Mouse (Mus musculus) liver, embryonic 16.5 days (tissue): Measurements from ENCODE around the gene Ccl27a. TPM values are rescaled to one million over a fixed set of nuclear protein-coding genes. Genes with fewer than 3 reads are reported as not detected.

Experiments
- polyA plus RNA-seq: library from polyadenylated mRNA; unstranded; fragments of >200 nt; fragmentation: Nextera tagmentation; extraction: Ambion mirVana; gene quantifications from 2 replicates; pipeline ENCODE4 v1.2.1, GENCODE M21; 2015

Gene Ccl27a
- polyA plus RNA-seq, 1 experiment from 2014 or later, result 9.4 TPM

Other genes starting within 250 kb of the Ccl27a start
- 0.67 and 0.98 TPM in 2 replicates for gene Fam219a, start 204.7 kb downstream of the Ccl27a start, polyA plus RNA-seq
- gene Dnaic1, start 204.5 kb downstream of the Ccl27a start, polyA plus RNA-seq, result 4.3 and 4.9 TPM in 2 replicates
- 3.2 and 4.5 TPM in 2 replicates for gene Enho, start 133.9 kb downstream of the Ccl27a start, polyA plus RNA-seq
- 0.19 and 0.22 TPM in 2 replicates for gene Cntfr, start 77.2 kb downstream of the Ccl27a start, polyA plus RNA-seq
- gene Il11ra1, start 74.3 kb downstream of the Ccl27a start, polyA plus RNA-seq, result 42.3 and 45.4 TPM in 2 replicates
- gene Rpp25l, start 60.7 kb downstream of the Ccl27a start, polyA plus RNA-seq, result 27.1 and 27.2 TPM in 2 replicates
- gene Dctn3, start 51.1 kb downstream of the Ccl27a start, polyA plus RNA-seq, result 56.9 and 62.0 TPM in 2 replicates
- gene Arid3c, start 43.1 kb downstream of the Ccl27a start, polyA plus RNA-seq, result not detected in 2 replicates
- 34.7 and 40.8 TPM in 2 replicates for gene Galt, start 19.0 kb downstream of the Ccl27a start, polyA plus RNA-seq
- gene Sigmar1, start 18.1 kb downstream of the Ccl27a start, polyA plus RNA-seq, result 50.6 and 57.0 TPM in 2 replicates
- not detected in 2 replicates for gene Gm21541, start 129.4 kb upstream of the Ccl27a start, polyA plus RNA-seq
- gene Gm20878, start 167.3 kb upstream of the Ccl27a start, polyA plus RNA-seq, result 0.28 TPM in 1 of 2 replicates, not detected in the other
- gene Fam205a4, start 191.8 kb upstream of the Ccl27a start, polyA plus RNA-seq, result not detected in 2 replicates